Mouse (Mus musculus): ENCODE results near the gene Samd10.

- TF ChIP-seq MYOG (IDR thresholded peaks at IDR 0.05; ENCODE audit: control insufficient read depth in 1 of 3, insufficient read depth in 1 of 3, insufficient read length in 2 of 3, low read depth in 2 of 3) (peak; percentile 7 to 93 (median 80)), MYOD1 (IDR thresholded peaks at IDR 0.05; ENCODE audit: control insufficient read depth in 1 of 3, insufficient read length in 2 of 3, low read depth in 2 of 3) (peak; percentile 17 to 89 (median 68)), POLR2A (IDR thresholded peaks at IDR 0.05; ENCODE audit: insufficient read length, low read depth) (no peak), TCF12 (IDR thresholded peaks at IDR 0.05; ENCODE audit: insufficient read depth, poor library complexity, severe bottlenecking) (peak; percentile 34), USF1 (IDR thresholded peaks at IDR 0.05; ENCODE audit: low read depth) (no peak), POLR2AphosphoS2 (IDR thresholded peaks at IDR 0.05; ENCODE audit: insufficient read length, low read depth) (no peak), SRF (IDR thresholded peaks at IDR 0.05; ENCODE audit: control insufficient read depth, insufficient read length, low read depth) (no peak), CEBPB (IDR thresholded peaks at IDR 0.05; ENCODE audit: insufficient read depth, poor library complexity, severe bottlenecking) (no peak), E2F4 (IDR thresholded peaks at IDR 0.05; ENCODE audit: insufficient read depth) (no peak)
Observed at GRCm38 (mm10) chr2:181548682-181549081, 50.3 kb downstream of the Samd10 start.

Measured in myocyte (in vitro differentiated cells).